Mouse (Mus musculus) liver (tissue): ENCODE results near the gene Alkbh2.

Experiments
- DNase-seq: peaks from one replicate; pipeline ENCODE4 v3.0.0-alpha.2; 2020; ENCODE audit warnings: mixed read lengths

The Alkbh2 gene

DNA sequence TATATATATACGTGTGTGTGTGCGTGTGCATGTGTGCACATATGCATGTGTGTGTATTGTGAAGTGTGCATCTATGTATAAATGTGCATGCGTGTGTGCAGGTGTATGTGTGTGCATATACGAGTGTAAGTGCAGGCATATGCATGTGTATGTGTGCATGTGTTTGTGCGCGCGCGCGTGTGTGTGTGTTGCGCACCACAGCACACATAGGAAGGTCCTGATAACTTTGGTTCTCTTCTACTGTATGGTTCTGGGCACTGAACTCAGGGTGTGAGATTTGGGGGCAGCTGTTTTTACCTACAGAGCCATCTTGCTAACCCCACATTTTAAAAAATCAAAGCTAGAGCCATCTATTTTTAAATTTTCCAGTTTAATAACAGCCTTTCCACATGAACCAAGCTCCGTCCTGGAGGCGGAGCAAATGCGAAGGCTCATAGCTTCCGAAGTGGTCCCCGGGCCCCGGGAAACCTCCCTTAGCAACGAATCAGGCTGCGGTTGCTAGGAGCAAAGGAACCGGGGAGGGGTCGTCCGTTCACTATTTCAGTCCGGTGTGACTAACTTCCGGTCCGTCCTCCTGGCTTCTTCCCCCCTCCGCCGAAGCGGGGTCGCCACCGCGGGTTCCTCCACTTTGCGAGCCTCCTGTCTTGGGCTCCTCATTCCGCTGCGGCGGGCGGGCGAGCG, 28.2 kb downstream of the Alkbh2 start:
- DNase-seq: peak; percentile 83

GRCm38 (mm10) chr5:114091057-114091807, 36.8 kb downstream of the Alkbh2 start, which contains the start of gene Svop:
Svop (minus strand) TSS chr5:114091570.
- DNase-seq: peak; percentile 65

DNA sequence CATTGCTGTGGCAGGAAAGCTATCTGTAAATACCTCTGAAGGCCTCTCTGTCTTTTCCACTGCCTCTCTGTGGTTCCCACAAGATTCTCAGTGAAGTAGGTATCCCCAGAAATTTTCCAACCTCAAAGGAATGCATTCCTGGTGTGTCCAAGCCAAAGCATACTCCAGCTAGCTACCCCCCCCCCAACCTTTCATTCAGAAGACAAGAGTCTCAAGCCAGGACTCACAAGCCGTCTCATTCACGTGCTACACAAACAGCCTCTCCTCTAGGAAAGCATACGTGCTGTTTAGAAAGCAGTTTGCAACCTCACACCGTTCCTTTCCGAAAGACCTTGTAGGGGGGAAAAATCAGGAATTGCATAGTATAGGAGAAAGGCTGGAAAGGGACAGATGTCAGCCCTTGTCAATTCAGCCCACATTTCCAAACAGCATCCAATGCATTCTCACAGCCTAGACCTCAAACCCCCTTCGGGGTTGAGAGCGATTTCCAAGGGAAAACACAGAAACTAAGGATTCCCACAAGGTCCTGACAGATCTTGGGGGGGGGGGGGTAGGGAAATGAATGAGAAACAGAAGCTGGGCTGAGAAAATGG, 37.5 kb downstream of the Alkbh2 start:
- no peak for DNase-seq

DNA sequence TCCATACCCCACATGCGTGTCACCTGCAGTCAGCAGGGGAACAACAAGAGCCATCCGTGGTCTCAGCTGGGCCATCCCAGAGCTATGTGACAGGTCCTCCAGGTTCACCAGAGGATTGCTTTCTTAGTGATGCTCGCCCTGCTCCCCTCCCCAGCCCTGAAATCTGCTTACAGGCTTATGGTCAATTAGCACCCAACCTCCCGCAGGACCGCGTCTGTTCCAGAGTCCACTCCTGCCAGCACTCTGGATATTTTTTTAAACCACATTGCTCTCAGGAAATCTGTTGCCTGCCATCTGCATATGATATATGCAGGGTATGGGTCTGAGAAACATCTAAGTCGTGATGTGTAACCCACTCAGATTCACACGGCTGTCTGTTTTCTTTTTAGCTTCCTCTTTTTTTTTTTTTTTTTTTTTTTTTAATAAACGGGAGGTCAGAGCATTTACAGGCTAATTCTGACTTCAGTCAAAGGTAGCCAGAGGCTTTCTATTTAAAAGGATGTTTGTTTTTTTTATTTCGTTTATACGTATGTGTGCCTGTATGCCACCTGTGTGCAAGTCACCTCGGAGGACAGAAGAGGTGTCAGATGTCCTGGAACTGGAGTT, 40.0 kb downstream of the Alkbh2 start:
- DNase-seq: no peak

- no peak for DNase-seq
Measured at GRCm38 (mm10) chr5:114085501-114085900, 42.5 kb downstream of the Alkbh2 start.

- DNase-seq: no peak
Measured at GRCm38 (mm10) chr5:114077009-114077408, 51.0 kb downstream of the Alkbh2 start.
